Mouse (Mus musculus) lung, postnatal 36 days (tissue): ENCODE measurements around the gene Rplp0.
"Not testable (repeated sequence)": the region's sequence is repeated elsewhere in the genome, so short reads cannot be mapped to it uniquely, and the experiment has no call there.

Experiments used
- DNase-seq: peaks from one replicate; pipeline ENCODE4 v3.0.0; 2022; ENCODE audit warnings: mixed read lengths

Rplp0 gene

DNA sequence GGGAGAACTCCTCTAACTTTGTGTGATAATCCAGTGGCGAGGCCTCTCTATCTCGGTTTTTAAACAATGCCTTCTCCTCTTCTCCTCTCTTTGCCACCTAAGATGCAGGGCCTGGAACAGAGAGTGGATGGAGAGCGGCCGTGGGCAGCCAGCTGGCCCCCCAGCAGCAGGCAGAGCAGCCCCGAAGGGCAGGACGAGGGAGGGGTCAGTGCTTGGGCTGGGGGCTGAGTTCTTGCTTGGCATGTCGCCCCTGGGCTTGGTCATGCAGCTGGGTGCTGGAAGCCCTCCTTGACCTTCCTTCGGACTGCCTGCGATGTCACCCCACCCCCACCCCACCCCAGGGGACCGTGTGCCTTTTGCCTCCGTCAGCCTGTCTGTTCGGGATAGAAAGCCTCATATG lies 7.9 kb upstream of the Rplp0 start:
- no peak for DNase-seq

DNA sequence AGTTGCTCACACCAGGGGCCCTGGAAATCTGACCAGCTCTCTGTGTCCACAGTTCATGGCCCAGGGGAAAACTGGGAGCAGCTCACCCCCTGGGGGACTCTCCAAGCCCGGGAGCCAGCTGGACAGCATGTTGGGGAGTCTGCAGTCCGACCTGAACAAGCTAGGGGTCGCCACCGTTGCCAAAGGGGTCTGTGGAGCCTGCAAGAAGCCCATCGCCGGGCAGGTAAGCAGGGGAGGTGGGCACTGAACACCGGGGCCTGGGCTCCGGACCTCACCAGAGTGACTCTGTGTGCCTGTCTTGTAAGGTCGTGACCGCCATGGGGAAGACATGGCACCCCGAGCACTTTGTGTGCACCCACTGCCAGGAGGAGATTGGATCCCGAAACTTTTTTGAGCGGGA lies 7.5 kb upstream of the Rplp0 start:
- DNase-seq: no peak

DNA sequence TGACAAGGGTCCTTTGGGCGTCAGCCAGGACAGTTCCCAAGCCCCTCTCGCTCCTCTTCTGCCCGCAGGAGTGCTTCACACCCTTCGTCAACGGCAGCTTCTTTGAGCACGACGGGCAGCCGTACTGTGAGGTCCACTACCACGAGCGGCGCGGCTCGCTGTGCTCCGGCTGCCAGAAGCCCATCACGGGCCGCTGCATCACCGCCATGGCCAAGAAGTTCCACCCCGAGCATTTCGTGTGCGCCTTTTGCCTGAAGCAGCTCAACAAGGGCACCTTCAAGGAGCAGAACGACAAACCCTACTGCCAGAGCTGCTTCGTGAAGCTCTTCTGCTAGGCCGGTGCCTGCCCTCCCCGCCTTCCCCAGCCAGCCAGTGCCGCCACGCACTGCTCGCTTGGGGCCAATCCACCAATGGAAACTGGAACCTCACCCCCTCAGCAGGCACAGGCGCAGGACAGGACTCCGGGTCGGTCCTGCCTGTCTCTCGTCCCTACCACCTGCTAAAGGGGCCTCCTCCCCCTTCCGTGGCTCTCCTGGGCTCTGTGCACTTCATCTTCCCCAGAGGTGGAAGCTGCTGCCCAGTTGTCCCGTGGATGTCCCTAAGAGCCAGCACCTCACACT lies 5.4 kb upstream of the Rplp0 start:
- DNase-seq: no peak

DNA sequence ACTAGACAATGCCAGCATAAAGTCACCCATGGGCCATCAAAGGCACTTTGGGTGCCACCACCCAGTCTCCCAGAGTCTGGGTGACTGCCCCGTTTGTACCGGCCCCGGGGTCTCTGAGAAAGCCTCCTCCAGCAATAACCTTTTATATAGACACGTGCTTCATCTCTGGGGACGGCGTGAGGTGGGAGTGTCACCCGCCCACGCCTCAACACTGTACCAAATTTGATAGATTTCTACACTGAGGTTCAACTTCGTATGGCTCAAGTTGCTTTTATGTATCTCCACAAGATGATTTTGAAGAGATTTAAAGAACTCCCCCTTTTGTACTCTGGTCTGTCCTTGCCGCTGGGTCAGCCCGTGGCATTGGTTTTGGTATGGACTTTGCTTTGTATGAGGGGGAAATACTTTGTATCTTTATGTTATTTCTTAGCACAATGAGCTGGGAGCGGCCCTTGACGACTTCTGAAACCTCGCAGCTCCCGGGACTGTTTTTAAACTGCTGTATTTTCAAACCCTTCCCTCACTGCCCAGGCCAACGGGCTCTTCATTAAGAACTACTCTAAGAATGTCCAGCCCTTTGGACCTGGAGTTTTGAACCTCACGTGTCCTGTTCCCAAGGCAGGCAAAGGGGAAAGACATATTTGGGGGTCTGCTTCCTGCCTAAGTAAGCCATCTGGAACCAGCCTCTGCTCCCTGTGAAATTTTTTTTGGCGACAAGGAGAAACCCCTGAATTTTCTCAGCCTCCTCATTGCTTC lies 4.6 kb upstream of the Rplp0 start:
- DNase-seq: no peak

DNA sequence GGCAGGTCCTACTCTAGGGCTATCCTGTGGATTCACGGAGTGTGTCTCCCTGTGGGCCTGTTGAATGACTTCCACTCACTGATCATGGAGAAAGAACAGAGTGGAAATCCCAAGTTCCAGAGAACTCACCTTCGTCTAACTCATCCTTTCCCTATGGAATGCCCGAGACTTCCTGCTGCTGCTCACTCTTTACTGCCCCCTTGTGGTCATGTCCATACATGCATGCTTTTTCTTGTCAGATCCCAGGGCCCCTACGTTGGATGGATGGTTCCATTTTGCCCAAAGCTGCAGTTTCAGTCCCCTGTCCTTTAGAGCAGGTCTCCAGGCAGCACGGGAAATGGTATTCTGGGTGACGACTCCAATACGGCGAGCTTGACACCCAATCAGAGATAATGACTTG lies 3.0 kb upstream of the Rplp0 start:
- peak; percentile 90 for DNase-seq

DNA sequence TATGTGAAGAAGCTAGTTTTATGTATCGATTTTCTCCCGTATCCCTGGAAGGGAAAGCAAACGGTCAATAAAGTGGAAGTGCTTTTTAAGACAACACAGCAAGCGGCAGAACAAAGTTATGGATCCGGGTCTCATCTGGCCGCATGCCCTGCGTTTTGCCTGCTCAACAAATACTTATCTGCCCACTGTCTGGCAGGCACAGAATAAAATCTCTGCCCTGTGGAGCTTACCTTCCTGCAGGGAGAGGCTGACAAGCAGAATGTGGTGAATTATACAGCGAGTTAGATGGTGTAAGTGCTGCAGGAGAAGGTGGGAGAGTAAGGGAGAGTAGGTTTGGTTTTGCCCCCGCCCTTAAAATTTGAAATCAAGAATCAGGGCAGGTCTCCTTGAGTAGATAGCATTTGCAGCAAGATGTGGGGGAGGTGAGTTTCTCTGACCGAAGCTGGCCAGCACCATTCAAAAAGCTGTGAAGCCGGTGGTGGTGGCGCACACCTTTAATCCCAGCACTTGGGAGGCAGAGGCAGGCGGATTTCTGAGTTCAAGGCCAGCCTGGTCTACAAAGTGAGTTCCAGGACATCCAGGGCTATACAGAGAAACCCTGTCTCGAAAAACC lies 979 bp upstream of the Rplp0 start:
- DNase-seq: no peak

DNA sequence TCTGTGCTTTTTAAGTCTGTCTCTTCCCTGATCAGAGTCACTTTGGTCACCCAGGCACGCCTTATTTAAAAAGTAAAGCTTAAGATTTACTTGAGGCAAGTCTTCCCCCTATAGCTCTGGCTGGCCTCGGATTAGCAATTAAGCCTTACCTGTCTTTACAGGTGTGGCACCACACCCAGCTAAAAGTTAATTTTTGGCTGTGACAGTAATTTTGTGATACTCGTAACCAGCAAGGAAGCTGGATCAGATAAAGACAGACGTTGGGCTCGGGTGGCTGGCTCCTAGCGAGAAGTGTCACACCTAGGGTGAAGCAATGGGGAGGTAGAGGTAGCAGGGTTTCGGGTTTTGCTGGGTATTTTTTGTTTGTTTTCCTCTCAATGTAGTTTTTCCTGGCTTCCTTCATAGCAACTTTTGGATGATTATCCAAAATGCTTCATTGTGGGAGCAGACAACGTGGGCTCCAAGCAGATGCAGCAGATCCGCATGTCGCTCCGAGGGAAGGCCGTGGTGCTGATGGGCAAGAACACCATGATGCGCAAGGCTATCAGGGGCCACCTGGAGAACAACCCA lies 1.2 kb downstream of the Rplp0 start:
- DNase-seq: no peak

DNA sequence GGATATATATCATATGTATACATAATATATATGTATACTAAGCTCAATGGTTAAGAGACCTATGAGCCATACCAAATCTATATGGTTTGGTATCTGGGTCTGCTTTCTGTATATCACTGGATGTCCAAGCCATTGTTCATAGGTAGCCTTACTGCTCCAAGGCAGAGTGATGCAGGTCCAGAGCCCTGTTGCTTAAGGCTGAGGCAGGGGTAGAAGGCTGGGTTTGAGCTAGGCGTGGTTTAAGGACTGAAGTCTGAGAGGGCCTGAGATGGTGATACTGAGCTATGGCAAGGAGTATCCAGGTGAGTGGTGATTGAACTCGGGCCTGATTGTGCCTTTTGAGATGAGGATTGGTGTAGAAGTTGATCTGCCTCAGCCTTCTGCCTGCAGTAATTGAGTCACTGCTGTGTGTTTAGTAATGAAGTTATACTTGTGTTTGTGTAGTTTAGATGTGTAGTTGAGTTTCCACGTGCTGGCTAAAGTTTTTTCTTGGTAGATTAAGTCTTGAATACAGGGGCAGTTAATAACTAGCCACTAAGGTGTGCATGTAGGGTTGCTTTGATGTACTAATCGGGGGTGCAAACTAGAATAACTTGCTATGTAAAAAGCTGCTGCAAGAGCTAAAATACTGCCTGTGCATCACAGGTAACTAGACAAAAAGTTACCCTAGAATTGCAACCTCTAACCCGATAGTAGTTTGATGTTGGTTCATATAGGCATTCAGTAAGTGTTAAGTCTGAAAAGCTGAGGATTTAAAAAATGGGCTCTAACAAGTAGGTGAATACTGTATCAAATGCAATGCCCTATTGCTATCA lies 4.7 kb downstream of the Rplp0 start:
- DNase-seq: no peak

DNA sequence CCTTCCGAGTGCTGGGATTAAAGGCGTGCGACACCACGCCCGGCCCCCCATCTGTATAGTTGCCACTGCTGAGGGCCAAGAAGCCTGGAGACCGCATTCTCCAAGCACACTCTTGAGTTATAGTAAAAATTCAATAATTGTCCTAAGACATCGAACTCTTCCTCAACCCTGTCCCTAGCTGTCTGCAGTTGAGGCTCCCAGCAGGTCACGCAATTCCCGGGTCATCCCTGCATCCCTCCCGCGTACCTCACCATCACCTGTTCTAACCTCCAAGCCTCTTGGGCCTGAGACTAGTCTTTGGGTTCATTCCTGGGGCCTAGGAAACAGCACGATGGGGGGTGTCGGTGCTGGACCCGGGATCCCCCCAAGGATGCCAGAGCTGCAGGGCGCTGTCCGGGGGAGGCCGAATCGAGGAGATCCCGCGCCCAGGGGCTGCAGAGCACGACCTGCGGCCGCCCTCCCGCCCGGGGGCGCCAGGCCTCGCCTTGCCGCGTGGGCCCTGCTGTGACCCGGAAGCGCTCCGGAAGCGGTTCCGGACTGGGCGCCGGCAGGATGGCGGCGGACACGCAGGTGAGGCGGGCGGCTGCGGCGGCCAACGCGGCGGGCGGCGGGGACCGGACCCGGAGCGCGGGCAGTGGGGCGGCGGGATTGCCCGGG lies 5.6 kb downstream of the Rplp0 start, which contains the start of gene Gcn1l1:
Gene Gcn1l1 (plus strand): TSS at position 518 of the 657 bp plus-strand sequence.
- peak; percentile 76 for DNase-seq

DNA sequence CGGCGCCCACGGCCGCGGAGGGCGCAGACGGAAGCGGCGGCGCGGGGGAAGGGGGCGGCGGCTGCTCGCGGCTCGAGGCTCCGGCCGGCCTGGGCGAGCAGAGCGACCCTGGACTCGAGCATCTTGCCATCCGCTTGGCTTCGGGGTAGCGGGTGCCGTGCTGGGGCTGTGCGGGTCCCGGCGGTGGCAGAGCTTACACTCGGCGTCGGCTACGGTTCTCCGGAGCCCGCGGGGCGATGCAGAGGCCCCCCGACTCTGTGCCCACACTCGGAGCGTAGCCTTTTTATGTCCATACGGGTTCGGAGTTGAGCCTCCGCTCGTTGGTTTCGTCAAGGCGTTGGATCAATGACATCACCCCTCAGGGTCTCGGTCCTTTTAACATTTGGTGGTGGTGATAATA lies 6.1 kb downstream of the Rplp0 start:
- no peak for DNase-seq

DNA sequence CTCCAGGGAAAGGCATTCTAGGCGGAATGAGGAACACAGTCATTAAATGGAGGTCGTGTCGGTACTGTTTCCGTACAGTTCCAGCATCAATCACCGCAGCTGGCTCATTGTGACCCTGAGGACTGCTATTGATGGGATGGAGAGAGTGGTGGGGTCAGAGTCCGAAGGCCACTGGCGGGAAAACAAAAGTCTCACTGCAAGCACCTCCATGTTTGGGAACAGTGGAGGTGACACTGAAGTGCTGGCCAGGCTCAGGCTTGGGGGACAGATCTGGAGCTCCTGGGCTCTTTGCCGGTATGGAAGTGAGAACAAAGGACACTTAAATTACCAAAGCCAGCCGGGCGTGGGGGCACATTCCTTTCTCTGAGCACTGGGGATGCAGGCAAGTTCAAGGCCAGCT lies 9.4 kb downstream of the Rplp0 start:
- DNase-seq: no peak

DNA sequence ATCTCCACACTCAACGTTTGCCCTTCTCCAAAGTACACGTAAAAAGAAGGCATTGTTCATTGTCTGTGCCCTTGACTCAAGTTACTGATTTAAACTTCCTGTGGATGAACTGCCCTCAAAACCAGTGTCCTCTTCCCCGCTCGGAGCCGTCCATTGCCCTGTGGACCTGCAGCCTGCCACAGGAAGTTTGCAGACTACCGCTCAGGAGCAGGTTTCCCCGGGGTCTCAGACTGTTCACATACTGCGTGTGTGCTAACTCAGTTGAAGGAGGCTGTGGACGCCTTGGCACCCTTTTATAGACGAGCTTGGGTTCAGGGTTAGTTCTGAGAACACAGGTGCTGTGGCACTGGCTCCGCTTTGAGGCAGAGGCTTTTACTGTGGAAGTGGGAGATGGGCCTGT lies 10.0 kb downstream of the Rplp0 start:
- no peak for DNase-seq

DNA sequence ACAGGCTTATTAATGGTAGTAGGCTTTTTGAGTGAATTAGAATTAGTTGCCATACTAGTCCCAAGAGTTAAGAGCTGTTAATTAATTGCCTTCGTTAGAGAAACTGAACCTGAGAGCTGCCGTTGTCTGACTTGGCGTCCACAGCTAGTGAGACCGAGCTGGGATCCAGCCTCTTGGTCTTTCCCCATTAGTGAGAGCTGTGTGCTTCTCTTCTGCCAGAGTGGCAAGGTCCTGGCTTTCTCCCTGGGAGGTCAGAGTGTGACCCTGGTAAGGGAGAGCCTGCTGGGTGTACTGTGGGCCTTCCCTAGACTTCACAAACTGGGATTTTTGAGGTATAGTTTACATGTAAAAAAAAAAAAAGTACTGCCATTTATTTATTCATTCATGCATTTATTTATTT lies 10.5 kb downstream of the Rplp0 start:
- no peak for DNase-seq

DNA sequence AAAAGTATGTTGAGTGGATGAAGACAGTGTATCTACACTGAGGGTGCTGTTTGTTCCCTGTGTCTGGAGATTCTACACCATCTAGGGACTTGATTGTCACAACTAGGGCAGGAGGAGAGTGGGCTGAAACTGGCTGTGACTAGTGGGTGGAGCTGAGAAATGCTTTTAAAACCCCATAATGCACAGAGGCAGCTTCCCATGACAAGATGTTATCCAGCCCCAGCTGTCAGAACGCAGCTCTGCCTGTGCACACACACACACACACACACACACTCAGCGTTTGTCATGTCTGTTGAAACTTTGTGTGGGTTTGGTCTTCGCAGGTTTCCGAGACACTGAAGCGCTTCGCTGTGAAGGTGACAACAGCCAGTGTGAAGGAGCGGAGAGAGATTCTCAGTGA lies 11.8 kb downstream of the Rplp0 start:
- no peak for DNase-seq

DNA sequence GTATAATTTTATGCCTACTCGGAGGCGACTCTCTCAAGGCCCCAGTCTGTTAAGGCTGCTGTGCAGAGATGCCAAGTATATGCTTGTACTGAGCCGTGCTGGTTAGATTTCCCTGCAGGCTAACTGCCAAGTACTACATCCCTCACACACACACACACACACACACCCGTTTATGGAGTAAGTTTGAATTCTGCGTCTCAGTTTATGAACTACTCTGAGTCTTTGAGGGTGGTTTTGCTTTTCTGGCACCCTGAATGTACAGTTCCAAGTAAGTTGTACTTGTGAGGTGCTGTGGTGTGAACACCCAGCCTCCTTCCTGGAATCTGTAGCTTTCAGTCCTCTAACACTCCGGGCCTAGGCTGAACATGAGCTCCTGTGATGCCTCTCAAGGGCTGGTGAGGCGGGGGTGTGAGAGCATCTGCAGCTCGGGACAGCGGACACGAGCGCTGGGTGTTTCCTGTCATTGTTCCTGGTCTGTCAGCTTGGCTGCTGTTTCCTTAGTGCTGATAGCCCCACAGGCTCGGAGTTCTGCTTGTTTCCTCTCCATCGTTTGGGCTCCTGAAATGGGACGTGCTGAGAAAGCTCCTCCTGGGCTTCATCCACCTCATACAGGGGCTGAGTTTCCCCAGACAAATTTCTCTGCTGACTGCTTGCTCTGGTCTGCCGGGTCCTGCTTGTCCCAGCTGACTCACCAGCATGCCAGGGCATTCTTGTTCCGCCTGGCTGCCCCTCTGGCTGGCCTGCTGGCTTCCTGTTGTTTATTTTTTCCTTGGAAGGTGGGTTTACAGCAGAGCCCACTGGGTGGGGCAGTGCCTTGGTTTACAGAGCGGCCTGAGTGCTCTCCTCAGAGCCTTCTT lies 13.6 kb downstream of the Rplp0 start:
- DNase-seq: peak; percentile 84

DNA sequence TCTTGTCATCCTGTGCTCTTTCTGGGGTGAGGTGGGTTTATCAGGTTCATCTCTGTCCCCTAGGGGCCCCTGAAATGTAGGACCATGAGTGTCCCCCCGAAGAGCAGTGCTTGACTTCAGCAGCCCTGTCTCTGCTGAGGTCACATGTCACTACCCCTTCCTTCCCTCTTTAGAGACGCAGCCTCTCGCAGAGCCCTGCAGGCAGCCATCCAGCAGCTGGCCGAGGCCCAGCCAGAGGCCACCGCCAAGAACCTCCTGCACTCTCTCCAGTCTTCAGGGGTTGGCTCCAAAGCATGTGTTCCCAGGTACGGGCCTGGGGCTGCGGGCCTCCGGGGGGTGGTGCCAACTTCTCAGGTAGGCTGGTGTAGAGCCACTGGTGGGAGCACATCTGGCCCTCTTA lies 15.7 kb downstream of the Rplp0 start:
- DNase-seq: peak; percentile 26

DNA sequence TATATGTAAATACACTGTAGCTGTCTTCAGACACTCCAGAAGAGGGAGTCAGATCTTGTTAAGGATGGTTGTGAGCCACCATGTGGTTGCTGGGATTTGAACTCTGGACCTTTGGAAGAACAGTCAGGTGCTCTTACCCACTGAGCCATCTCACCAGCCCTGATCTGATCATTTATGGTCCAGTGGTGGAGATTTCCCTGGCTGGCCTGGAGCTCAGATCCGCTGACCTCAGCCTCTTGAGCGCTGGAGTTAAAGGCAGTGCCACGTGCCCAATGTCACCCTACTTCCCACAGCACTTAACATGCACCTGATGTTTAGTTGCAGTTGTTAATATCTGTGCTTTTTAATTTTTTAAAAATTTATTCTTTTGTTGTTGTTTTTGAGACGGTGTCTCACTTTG lies 18.4 kb downstream of the Rplp0 start:
- not testable (repeated sequence) for DNase-seq

DNA sequence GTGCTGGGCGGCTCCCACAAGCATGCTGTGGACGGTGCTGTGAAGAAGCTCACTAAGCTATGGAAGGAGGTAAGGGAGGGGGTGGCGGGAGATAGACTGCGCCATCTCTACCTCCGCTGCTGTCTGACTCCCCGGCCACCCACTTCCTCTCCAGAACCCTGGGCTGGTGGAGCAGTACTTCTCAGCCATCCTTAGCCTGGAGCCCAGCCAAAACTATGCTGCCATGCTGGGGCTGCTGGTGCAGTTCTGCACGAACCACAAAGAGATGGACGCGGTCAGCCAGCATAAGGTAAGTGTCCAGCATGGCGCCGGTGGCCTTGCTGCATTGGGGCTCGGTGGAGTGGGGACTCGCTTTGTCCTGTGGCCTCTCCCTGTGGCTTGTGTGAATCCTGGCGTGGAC lies 19.7 kb downstream of the Rplp0 start:
- no peak for DNase-seq

DNA sequence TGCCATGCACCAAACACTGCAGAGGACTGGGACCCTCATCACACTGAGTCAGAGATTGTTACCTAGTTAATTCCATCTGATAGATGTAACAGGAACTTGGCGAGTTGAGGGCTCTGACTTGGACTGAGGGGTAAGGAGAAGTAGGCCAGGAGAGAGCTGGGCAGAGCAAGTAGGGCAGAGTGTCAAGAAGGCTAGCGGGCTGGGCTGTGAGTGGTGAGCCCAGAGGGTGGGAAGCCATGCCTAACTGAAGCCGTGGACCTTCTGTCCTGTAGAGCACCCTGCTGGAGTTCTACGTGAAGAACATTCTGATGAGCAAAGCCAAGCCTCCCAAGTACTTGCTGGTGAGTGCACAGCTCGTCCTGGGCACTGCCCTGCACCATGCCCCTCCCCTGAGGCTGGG lies 20.1 kb downstream of the Rplp0 start:
- DNase-seq: no peak

DNA sequence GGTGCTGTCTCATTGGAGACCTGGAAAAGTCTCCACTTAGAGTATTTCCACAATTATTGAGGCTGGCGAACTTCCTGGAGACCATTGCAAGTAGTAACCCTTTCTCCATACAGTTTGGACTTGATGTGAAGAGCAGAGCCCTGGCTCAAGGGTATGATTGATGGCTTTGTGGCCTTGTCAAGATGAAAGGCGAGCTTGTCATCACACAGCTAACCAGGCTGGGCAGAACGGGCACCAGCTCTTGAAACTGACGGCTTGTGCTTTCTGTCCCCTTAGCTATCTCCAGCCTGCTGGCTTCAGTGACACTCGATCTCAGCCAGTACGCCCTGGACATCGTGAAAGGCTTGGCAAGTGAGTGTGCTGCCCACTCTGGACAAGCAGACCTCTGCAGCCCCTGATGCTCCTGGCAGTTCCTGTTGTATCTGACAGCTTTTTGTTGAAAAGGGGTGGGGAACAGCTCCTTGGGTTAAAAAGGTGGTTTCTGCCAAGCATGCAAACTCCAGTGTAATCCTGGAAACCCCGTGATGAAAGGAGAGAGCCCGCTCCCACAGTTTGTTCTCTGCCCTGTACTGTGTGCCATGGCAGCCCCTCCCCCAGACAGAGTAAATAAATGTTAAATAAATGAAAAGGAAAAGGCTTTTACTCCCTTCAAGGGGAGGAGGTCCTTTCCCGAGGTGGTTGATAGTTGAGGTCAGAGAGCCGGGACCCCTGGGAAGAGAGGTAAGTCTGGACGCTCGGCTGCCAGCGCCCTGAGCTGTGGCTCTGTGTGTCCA lies 21.1 kb downstream of the Rplp0 start:
- DNase-seq: no peak

DNA sequence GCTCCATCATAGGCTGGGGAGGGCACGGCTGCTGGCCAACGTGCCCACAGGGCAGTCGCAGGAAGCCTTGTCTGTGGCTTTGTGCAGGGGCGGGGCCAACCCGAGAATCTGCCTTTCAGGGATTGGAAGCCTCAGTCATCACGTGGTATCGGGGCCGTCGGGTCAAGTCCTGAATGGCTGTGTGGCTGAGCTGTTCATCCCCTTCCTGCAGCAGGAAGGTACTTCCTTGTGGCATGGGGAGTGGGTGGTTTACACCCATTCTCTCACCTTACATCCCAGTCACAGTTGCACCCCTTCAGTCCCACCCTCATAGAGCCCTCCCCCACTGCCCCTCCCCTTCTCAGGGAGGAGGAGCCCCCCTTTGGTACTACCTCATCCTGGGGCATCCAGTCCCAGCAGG lies 22.4 kb downstream of the Rplp0 start:
- DNase-seq: no peak
